Mouse (Mus musculus): ENCODE data around the gene Ppp1r14c. TPM values are rescaled to one million over a fixed set of nuclear protein-coding genes. Genes with fewer than 3 reads are reported as not detected.

Gene Ppp1r14c
- total RNA-seq, 1 experiment from 2014 or later: not detected

GRCm38 (mm10) chr10:3396008-3396795, 30.3 kb downstream of the Ppp1r14c start:
- ATAC-seq (replicated peaks; ENCODE audit: insufficient number of reproducible peaks, low FRiP score, low TSS enrichment, poor library complexity, severe bottlenecking): no peak

- ATAC-seq (replicated peaks; ENCODE audit: insufficient number of reproducible peaks, low FRiP score, low TSS enrichment, poor library complexity, severe bottlenecking): no peak
These were observed 31.5 kb downstream of the Ppp1r14c start for GRCm38 (mm10) chr10:3397406-3397805.

DNA sequence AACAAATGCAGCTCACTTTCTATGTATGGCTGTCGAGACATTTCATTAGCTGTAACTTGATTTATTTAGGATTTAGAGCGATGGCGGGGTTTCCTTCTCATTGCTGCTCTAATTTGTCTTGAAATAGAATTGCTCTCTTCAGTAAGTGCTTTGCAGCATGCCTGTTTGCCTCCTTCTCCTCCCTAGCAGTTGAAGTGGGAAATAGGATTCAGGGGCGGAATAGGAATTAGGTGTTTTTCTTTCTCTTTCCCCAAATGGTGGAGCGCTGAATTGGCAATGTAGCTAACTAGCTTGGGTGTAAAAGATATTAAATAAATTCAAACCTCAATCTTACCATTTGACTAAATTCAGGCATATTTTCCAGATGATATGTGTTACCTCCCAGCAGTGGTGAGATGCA, 32.2 kb downstream of the Ppp1r14c start:
- ATAC-seq (replicated peaks; ENCODE audit: insufficient number of reproducible peaks, low FRiP score, low TSS enrichment, poor library complexity, severe bottlenecking): no peak

- ATAC-seq (replicated peaks; ENCODE audit: insufficient number of reproducible peaks, low FRiP score, low TSS enrichment, poor library complexity, severe bottlenecking): no peak
These were observed 36.4 kb downstream of the Ppp1r14c start for GRCm38 (mm10) chr10:3402284-3402683.

DNA sequence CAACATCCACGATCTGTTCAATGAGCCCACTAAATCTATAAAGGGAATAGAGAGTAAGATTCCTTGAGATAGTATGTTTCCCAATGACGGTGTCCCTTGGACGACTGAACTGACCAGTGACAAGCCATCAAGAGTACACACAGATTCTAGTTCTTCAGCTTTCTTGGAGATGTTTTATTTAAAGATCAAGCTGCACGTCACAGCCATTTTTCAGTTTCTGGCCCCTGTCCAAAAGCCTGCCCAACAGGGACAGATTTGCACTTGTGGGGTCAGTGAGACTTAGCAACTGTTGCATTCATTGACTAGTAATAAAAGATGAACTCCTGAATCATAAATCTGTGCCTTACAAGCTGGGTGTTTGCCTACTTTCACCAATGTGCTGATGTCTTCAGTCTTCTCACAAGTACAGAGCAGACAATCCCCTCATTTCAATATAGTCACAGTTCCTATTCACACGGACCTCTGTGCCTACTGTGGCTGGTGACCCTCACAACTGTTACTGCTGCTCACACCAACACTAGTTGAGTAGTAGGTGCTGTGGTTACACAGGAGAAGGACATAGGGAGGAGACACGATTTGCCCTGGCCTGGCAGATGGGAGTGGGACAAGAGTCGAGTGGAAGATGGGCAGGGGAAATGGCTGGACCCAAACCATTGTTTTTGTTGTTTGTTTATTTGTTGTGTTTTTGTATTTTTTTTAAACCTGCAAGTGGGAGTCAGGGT, 37.7 kb downstream of the Ppp1r14c start:
- ATAC-seq (replicated peaks; ENCODE audit: insufficient number of reproducible peaks, low FRiP score, low TSS enrichment, poor library complexity, severe bottlenecking): no peak

DNA sequence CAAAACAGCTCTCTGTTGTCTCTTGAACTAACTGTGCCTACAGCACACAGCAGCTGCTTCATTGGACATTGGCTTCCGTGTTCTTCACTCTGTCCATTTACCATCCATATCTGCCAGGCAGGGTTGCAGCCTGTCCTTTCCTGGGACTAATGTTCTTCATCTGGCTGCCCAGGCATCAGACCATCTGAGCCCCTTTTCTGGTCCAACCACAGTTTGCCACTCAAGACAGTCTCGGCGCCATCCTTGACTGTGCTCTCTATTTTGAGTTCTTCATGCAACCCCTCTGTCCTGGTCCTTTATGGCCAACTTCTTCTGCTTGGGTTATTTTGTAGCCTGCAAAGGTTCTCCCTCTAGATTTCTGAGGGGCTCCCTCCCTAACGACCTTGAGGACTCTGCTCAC, 38.5 kb downstream of the Ppp1r14c start:
- ATAC-seq (replicated peaks; ENCODE audit: insufficient number of reproducible peaks, low FRiP score, low TSS enrichment, poor library complexity, severe bottlenecking): no peak

DNA sequence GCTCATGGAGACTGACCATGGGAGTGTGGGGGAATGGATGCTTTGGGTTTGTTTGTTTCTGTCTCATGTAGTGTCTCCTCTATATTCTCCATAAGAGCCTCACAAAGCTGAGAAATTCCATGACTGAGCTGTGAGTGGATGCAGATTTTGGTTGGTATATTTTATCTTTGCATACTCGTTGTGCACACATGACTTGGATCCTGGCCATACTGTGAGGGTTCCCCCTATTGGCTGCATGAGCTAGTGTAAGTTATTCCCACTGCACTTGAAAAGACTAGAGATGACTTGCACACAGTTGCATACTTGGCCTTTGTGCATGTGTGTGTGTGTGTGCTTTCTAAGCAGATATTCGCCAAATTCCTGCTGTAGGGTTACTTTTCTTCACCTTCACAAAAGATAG, 40.4 kb downstream of the Ppp1r14c start:
- no peak for ATAC-seq (replicated peaks; ENCODE audit: insufficient number of reproducible peaks, low FRiP score, low TSS enrichment, poor library complexity, severe bottlenecking)

DNA sequence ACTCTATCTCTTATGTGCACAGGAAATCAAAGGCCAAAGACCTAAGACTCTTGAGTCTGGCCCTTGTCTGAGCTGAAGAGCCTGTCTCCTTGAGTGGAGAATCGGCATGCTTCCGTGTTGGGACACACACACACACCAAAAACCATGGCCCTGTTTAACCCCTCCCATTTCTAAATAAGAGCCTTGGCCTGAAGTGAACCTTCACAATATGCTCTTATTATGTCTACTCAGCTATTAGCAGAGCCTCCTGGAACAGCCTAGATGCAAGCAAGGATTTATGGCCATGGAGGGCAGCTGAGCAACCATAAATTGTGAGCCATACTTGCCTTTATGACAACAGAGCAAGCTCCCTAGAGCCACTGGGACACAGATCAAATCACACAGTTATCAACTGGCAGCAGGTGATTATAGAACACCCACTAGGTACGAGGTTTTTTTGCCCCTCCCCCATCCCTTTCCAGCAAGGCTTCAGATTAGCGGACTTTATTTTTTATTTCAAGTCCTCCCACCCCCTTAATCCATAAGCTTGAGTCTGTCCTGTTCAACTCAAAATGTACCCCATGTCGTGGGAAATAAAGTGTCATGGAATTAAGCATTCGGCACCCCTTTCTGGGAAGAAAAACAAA, 42.3 kb downstream of the Ppp1r14c start:
- no peak for ATAC-seq (replicated peaks; ENCODE audit: insufficient number of reproducible peaks, low FRiP score, low TSS enrichment, poor library complexity, severe bottlenecking)

GRCm38 (mm10) chr10:3408699-3409098, 42.8 kb downstream of the Ppp1r14c start:
- no peak for ATAC-seq (replicated peaks; ENCODE audit: insufficient number of reproducible peaks, low FRiP score, low TSS enrichment, poor library complexity, severe bottlenecking)

GRCm38 (mm10) chr10:3411222-3411621, 45.4 kb downstream of the Ppp1r14c start:
- ATAC-seq (replicated peaks; ENCODE audit: insufficient number of reproducible peaks, low FRiP score, low TSS enrichment, poor library complexity, severe bottlenecking): no peak

DNA sequence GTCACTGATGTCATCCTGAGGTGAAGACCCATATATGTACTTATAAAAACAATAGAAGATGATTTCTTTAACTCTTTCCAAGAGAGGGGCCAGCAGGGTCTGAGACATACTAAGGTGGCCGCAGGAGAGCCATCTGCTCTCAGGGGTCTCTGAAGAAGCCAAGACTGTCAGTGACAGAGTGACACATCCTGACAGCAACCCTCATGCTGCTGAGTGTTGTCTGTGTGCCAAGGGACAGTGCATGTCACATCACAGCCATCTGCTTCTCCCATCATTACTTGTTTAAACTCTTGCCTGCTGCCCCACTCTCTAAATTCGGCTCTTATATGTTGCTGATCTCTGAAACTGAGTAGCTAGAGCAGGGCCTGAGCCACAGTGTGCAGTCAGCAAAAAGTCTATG, 45.8 kb downstream of the Ppp1r14c start:
- no peak for ATAC-seq (replicated peaks; ENCODE audit: insufficient number of reproducible peaks, low FRiP score, low TSS enrichment, poor library complexity, severe bottlenecking)

DNA sequence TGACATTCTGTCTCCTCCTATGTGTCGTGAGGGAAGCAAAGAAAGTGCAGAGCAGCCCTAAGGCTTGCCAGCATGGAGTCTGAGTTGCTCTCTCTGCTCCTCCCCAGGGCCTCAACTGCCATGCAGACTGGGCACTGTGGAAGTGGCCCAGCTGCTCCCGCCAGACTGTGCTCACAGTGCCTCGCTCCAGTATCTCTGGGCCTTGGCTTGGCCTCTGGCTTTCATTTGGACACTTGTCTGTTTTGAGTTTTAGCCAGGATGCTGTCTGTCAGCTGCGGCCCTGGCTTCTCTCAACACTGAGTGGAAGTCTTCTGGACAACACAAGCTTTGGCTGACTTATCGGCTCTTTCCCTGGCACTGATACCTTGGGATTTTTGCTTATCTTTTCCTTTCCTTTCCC, 49.0 kb downstream of the Ppp1r14c start:
- no peak for ATAC-seq (replicated peaks; ENCODE audit: insufficient number of reproducible peaks, low FRiP score, low TSS enrichment, poor library complexity, severe bottlenecking)

GRCm38 (mm10) chr10:3416565-3416964, 50.7 kb downstream of the Ppp1r14c start:
- ATAC-seq (replicated peaks; ENCODE audit: insufficient number of reproducible peaks, low FRiP score, low TSS enrichment, poor library complexity, severe bottlenecking): no peak

- no peak for ATAC-seq (replicated peaks; ENCODE audit: insufficient number of reproducible peaks, low FRiP score, low TSS enrichment, poor library complexity, severe bottlenecking)
These were observed 51.6 kb downstream of the Ppp1r14c start for GRCm38 (mm10) chr10:3417408-3417807.

DNA sequence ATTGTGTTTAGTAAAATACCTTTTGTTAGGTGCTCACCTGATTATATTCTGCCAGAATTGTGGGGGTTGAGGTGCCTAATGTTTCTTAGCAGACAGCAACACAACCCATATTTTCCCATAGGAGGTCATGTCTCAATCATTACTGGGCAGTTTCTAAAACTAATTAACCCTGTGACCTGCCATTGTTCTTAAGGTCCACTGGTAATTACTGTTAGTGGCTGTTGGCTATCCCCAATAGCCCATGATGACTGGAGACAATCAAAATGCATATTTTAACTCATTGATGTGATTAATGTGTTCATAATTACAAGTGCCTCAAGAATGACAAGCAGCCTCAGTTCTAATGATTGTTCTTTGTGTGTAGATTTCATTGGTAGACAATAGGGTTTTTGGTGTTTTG, 58.2 kb downstream of the Ppp1r14c start:
- no peak for ATAC-seq (replicated peaks; ENCODE audit: insufficient number of reproducible peaks, low FRiP score, low TSS enrichment, poor library complexity, severe bottlenecking)

DNA sequence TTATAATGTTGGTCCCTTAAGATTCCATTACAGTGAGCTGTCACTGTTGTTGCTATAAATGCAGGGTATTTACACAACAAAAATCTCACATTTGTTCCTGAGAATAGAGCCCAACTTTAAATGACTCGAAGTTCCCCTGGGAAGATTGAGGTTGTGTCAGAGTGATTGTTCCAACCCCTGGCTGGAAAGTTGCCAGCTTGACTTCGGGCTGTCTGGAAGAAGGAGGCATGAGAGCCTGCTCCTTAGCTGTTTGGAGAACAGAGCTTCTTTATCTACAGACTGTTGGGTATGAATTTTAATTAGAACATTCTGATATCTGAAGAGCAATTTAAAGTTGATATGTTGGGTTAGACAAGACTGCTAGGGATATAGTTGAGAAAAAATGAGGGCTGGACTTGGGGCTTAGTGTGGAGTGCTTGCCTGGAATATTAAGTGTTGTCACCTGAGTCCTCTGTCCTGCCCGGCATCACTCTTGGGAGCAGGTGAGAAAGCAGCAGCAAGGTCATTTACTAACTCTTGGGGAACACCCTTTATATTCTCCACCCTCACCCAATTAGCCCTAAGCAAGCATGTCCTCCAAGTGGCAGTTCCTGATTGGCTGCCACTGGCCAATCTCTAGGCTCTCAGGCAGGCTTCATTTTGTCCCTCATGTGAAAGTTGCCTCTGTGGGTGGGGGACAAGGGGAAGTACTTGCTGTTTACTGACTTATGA, 62.0 kb downstream of the Ppp1r14c start:
- no peak for ATAC-seq (replicated peaks; ENCODE audit: insufficient number of reproducible peaks, low FRiP score, low TSS enrichment, poor library complexity, severe bottlenecking)

GRCm38 (mm10) chr10:3434848-3435474, 69.1 kb downstream of the Ppp1r14c start:
- no peak for ATAC-seq (replicated peaks; ENCODE audit: insufficient number of reproducible peaks, low FRiP score, low TSS enrichment, poor library complexity, severe bottlenecking)

- ATAC-seq (replicated peaks; ENCODE audit: insufficient number of reproducible peaks, low FRiP score, low TSS enrichment, poor library complexity, severe bottlenecking): no peak
These were observed 75.0 kb downstream of the Ppp1r14c start for GRCm38 (mm10) chr10:3440722-3441471.
